33 mouse cellular contexts compared by ENCODE assay signal in the genomic region with DNA sequence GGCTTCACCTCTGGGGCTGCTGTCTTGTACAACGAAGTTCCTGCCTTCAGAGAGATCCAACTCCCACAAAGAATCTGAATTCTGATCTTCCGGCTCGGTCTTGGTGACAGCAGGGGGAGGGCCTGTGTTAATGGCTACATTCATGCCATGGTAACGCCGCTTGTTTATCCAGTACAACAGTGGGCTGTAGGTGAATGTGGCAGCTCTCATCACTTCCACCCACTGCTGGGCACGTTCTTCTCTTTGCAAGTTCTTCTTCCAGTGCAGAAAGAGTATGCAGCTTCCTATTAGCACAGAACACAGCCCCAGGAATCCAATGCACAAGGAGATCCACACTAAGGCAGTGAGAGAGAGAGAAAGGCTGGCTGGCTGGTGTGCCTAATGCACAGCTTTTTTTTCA. TPM values are rescaled to one million over a fixed set of nuclear protein-coding genes. Genes with fewer than 3 reads are reported as not detected.
DNase-seq lines count a peak whose midpoint lies in the region; TF ChIP-seq lines count a peak whose summit lies in the region.
"Had no signal": no experiment of that assay in that cellular context is flagged by ENCODE, and none has a peak within 500 bp of the region (broad histone marks: within the 10 kb centered on the region; RNA-seq: fewer than 3 reads in every experiment).

No protein-coding gene starts in this region.

- intact Hi-C loops in left cerebral cortex, postnatal 14 days (cut with DNase I), result no loop called here

- TF ChIP-seq POLR2A in olfactory bulb, adult 2 months (IDR thresholded peaks at IDR 0.05; ENCODE audit: insufficient read depth, low read depth, low read length), result no peak

- 30% methylated on average over 6 of the region's 6 CpGs for WGBS in olfactory bulb, adult 2 months

- peak; percentile 30 to 52 for DNase-seq in frontal cortex, postnatal 36 days (ENCODE audit: low spot score in 2 of 2)
- DNase-seq in frontal cortex, postnatal 14 days (ENCODE audit: low spot score in 2 of 2), result no peak
- peak; percentile 14 to 52 for DNase-seq in left cerebral cortex, postnatal 14 days (ENCODE audit: low spot score in 2 of 2)
- no peak for DNase-seq in left cerebral cortex, adult 11 months (ENCODE audit: low spot score)
- DNase-seq in R1 (ENCODE audit: low read depth, low spot score), result peak; percentile 17
- no peak for DNase-seq in thymus, postnatal 14 days
- DNase-seq: adrenal gland, postnatal 14 days; cerebellum, adult 11-12 months; cerebellum, postnatal 10 days; gastrocnemius, postnatal 14 days; heart, postnatal 36 days; spleen, adult 18-20 months; thymus, postnatal 25 days had no signal

- TF ChIP-seq CTCF in olfactory bulb, adult 2 months (IDR thresholded peaks at IDR 0.05; ENCODE audit: insufficient read depth, low read depth, low read length), result no peak

- peak overlapping the region; percentile 1; the same call in 1 of the 2 replicates for H3K27ac ChIP-seq in olfactory bulb, adult 2 months (ENCODE audit: insufficient read depth, low read depth, low read length)
- H3K27ac ChIP-seq: embryonic facial prominence, embryonic 13.5 days; forebrain, embryonic 10.5 days; forebrain, embryonic 15.5 days; heart, embryonic 10.5 days; hindbrain, embryonic 12.5 days; hindbrain, postnatal 0 days; intestine, embryonic 15.5 days; limb, embryonic 13.5 days; lung, embryonic 15.5 days; midbrain, embryonic 10.5 days; midbrain, embryonic 15.5 days; neural tube, embryonic 15.5 days; stomach, postnatal 0 days had no signal

- H3K4me3 ChIP-seq in olfactory bulb, adult 2 months (ENCODE audit: insufficient read depth, low read depth, low read length), result no peak overlapping the region
- H3K4me3 ChIP-seq: embryonic facial prominence, embryonic 13.5 days; forebrain, embryonic 10.5 days; forebrain, embryonic 15.5 days; heart, embryonic 10.5 days; hindbrain, embryonic 12.5 days; intestine, embryonic 15.5 days; limb, embryonic 13.5 days; lung, embryonic 15.5 days; midbrain, embryonic 10.5 days; midbrain, embryonic 15.5 days; neural tube, embryonic 15.5 days had no signal

- peaks cover 10% of the 10 kb centered on the region; the same call in 1 of the 2 replicates for H3K4me1 ChIP-seq in olfactory bulb, adult 2 months (ENCODE audit: control insufficient read depth, insufficient read depth, low read length)
- H3K4me1 ChIP-seq: intestine, embryonic 15.5 days; lung, embryonic 15.5 days had no signal

RNA-seq across cellular contexts. Expression of gene Tex38, which starts 0.5 kb away (rescaled TPM):
- total RNA-seq in left cerebral cortex, postnatal 14 days (2021), result under 1 TPM; 0.46 to 0.59 TPM
- polyA plus RNA-seq in olfactory bulb, adult 2 months (2012; ENCODE audit: insufficient read depth, insufficient read length, low replicate concordance, missing spikeins), result not detected in 2 replicates
- total RNA-seq: G1E; granulocyte monocyte progenitor cell, adult 5-6 weeks; hindbrain, postnatal 0 days; layer of hippocampus, adult 18-20 months; megakaryocyte progenitor cell, adult 5-6 weeks had no signal
- polyA plus RNA-seq: G1E; heart, embryonic 16.5 days; hindbrain, embryonic 12.5 days; liver, embryonic 16.5 days had no signal

RNA-seq across cellular contexts. Expression of gene Atpaf1, which starts 4.3 kb away (rescaled TPM):
- 10 to 100 TPM; 39.2 to 42.3 TPM for total RNA-seq in left cerebral cortex, postnatal 14 days (2021)
- not detected in 2 replicates for polyA plus RNA-seq in olfactory bulb, adult 2 months (2012; ENCODE audit: insufficient read depth, insufficient read length, low replicate concordance, missing spikeins)

RNA-seq across cellular contexts. Expression of gene Efcab14, which starts 42.7 kb away (rescaled TPM):
- total RNA-seq in left cerebral cortex, postnatal 14 days (2021), result 10 to 100 TPM; 44.1 to 45.9 TPM
- polyA plus RNA-seq in olfactory bulb, adult 2 months (2012; ENCODE audit: insufficient read depth, insufficient read length, low replicate concordance, missing spikeins), result not detected in 2 replicates

RNA-seq across cellular contexts. Expression of gene Mob3c, which starts 47.6 kb away (rescaled TPM):
- 1 to 10 TPM; 3.1 TPM for total RNA-seq in left cerebral cortex, postnatal 14 days (2021)
- not detected in 2 replicates for polyA plus RNA-seq in olfactory bulb, adult 2 months (2012; ENCODE audit: insufficient read depth, insufficient read length, low replicate concordance, missing spikeins)

RNA-seq across cellular contexts. Expression of gene Mknk1, which starts 58.7 kb away (rescaled TPM):
- 10 to 100 TPM; 40.0 to 45.7 TPM for total RNA-seq in left cerebral cortex, postnatal 14 days (2021)
- not detected in 2 replicates for polyA plus RNA-seq in olfactory bulb, adult 2 months (2012; ENCODE audit: insufficient read depth, insufficient read length, low replicate concordance, missing spikeins)

Comparison
In these comparisons a context has a peak if more than half of its experiments do, and no peak if none do; other contexts are left out.
1. DNase-seq: peak in frontal cortex, postnatal 36 days (2 of 2), left cerebral cortex, postnatal 14 days (2 of 2) and R1 (single experiment); none in frontal cortex, postnatal 14 days (0 of 2), left cerebral cortex, adult 11 months (single experiment) and thymus, postnatal 14 days (single experiment).